Mouse (Mus musculus): ENCODE measurements around the gene Srrm1.
"Not testable (repeated sequence)": the region's sequence is repeated elsewhere in the genome, so short reads cannot be mapped to it uniquely, and the experiment has no call there.

Srrm1 gene

GRCm38 (mm10) chr4:135353066-135353793 is at the start of gene Srrm1:
Gene Srrm1, minus strand, starts transcription at chr4:135353321.
- peak; percentile 98 to 100 for DNase-seq (ENCODE audit: low spot score in 2 of 2)

GRCm38 (mm10) chr4:135401881-135402280 is 48.8 kb upstream of the Srrm1 start:
- DNase-seq (ENCODE audit: low spot score in 2 of 2): no peak

GRCm38 (mm10) chr4:135397991-135398390 is 44.9 kb upstream of the Srrm1 start, which contains the start of gene Ncmap:
Gene Ncmap, minus strand, starts transcription at chr4:135398227.
- DNase-seq (ENCODE audit: low spot score in 2 of 2): no peak

- DNase-seq (ENCODE audit: low spot score in 2 of 2): no peak
Observed at GRCm38 (mm10) chr4:135397551-135397950, 44.4 kb upstream of the Srrm1 start.

- DNase-seq (ENCODE audit: low spot score in 2 of 2): no peak
Observed at GRCm38 (mm10) chr4:135396303-135396702, 43.2 kb upstream of the Srrm1 start.

GRCm38 (mm10) chr4:135395375-135395774 is 42.3 kb upstream of the Srrm1 start:
- no peak for DNase-seq (ENCODE audit: low spot score in 2 of 2)

- no peak for DNase-seq (ENCODE audit: low spot score in 2 of 2)
Observed at GRCm38 (mm10) chr4:135394666-135395065, 41.5 kb upstream of the Srrm1 start.

- no peak for DNase-seq (ENCODE audit: low spot score in 2 of 2)
Observed at GRCm38 (mm10) chr4:135393381-135393780, 40.3 kb upstream of the Srrm1 start.

- no peak for DNase-seq (ENCODE audit: low spot score in 2 of 2)
Observed at GRCm38 (mm10) chr4:135392801-135393200, 39.7 kb upstream of the Srrm1 start.

GRCm38 (mm10) chr4:135391014-135391413 is 37.9 kb upstream of the Srrm1 start:
- no peak for DNase-seq (ENCODE audit: low spot score in 2 of 2)

- DNase-seq (ENCODE audit: low spot score in 2 of 2): no peak
Observed at GRCm38 (mm10) chr4:135385614-135386013, 32.5 kb upstream of the Srrm1 start.

GRCm38 (mm10) chr4:135382316-135382715 is 29.2 kb upstream of the Srrm1 start:
- DNase-seq (ENCODE audit: low spot score in 2 of 2): peak; percentile 17 to 47

- no peak for DNase-seq (ENCODE audit: low spot score in 2 of 2)
Observed at GRCm38 (mm10) chr4:135381355-135381754, 28.2 kb upstream of the Srrm1 start.

GRCm38 (mm10) chr4:135377241-135377640 is 24.1 kb upstream of the Srrm1 start:
- DNase-seq (ENCODE audit: low spot score in 2 of 2): no peak

- DNase-seq (ENCODE audit: low spot score in 2 of 2): no peak
Observed at GRCm38 (mm10) chr4:135375444-135375843, 22.3 kb upstream of the Srrm1 start.

- DNase-seq (ENCODE audit: low spot score in 2 of 2): no peak
Observed at GRCm38 (mm10) chr4:135373299-135373698, 20.2 kb upstream of the Srrm1 start.

GRCm38 (mm10) chr4:135370372-135370771 is 17.3 kb upstream of the Srrm1 start:
- no peak for DNase-seq (ENCODE audit: low spot score in 2 of 2)

GRCm38 (mm10) chr4:135362828-135363227 is 9.7 kb upstream of the Srrm1 start:
- no peak for DNase-seq (ENCODE audit: low spot score in 2 of 2)

GRCm38 (mm10) chr4:135361722-135362121 is 8.6 kb upstream of the Srrm1 start:
- no peak for DNase-seq (ENCODE audit: low spot score in 2 of 2)

- DNase-seq (ENCODE audit: low spot score in 2 of 2): peak in 1 of 2 experiments; percentile 17
Observed at GRCm38 (mm10) chr4:135358736-135359135, 5.6 kb upstream of the Srrm1 start.

GRCm38 (mm10) chr4:135357221-135357920 is 4.2 kb upstream of the Srrm1 start:
- no peak for DNase-seq (ENCODE audit: low spot score in 2 of 2)

- DNase-seq (ENCODE audit: low spot score in 2 of 2): no peak
Observed at GRCm38 (mm10) chr4:135355886-135356550, 2.9 kb upstream of the Srrm1 start.

- DNase-seq (ENCODE audit: low spot score in 2 of 2): not testable (repeated sequence)
Observed at GRCm38 (mm10) chr4:135354751-135355150, 1.6 kb upstream of the Srrm1 start.
